Mouse (Mus musculus) c-Kit-negative CD71-positive TER-119-positive erythroid progenitor cells, embryonic 14.5 days (primary cell): ENCODE data around the gene Sipa1l2.
"Not testable (repeated sequence)": the region's sequence is repeated elsewhere in the genome, so short reads cannot be mapped to it uniquely, and the experiment has no call there.

Source experiments
- DNase-seq: peaks from one replicate; pipeline ENCODE4 v3.0.0-alpha.2; 2013; ENCODE audit warnings: low read depth, low spot score

Sipa1l2 gene

GRCm38 (mm10) chr8:125539056-125540013, 30.3 kb downstream of the Sipa1l2 start:
- no peak for DNase-seq

- no peak for DNase-seq
These were observed 31.3 kb downstream of the Sipa1l2 start for GRCm38 (mm10) chr8:125538265-125538664.

GRCm38 (mm10) chr8:125533709-125534108, 35.9 kb downstream of the Sipa1l2 start:
- DNase-seq = no peak

GRCm38 (mm10) chr8:125532953-125533352, 36.7 kb downstream of the Sipa1l2 start:
- DNase-seq = no peak

GRCm38 (mm10) chr8:125532177-125532576, 37.4 kb downstream of the Sipa1l2 start:
- no peak for DNase-seq

GRCm38 (mm10) chr8:125531640-125532039, 38.0 kb downstream of the Sipa1l2 start:
- no peak for DNase-seq

GRCm38 (mm10) chr8:125531088-125531438, 38.5 kb downstream of the Sipa1l2 start:
- no peak for DNase-seq

GRCm38 (mm10) chr8:125530187-125531087, 39.2 kb downstream of the Sipa1l2 start:
- no peak for DNase-seq

GRCm38 (mm10) chr8:125529019-125529418, 40.6 kb downstream of the Sipa1l2 start:
- no peak for DNase-seq

- no peak for DNase-seq
These were observed 41.7 kb downstream of the Sipa1l2 start for GRCm38 (mm10) chr8:125527941-125528340.

- no peak for DNase-seq
These were observed 42.6 kb downstream of the Sipa1l2 start for GRCm38 (mm10) chr8:125526999-125527398.

- DNase-seq = no peak
These were observed 43.0 kb downstream of the Sipa1l2 start for GRCm38 (mm10) chr8:125526582-125526981.

GRCm38 (mm10) chr8:125524479-125524878, 45.1 kb downstream of the Sipa1l2 start:
- no peak for DNase-seq

GRCm38 (mm10) chr8:125523213-125523612, 46.4 kb downstream of the Sipa1l2 start:
- DNase-seq = no peak

- no peak for DNase-seq
These were observed 47.5 kb downstream of the Sipa1l2 start for GRCm38 (mm10) chr8:125522151-125522550.

GRCm38 (mm10) chr8:125521087-125521486, 48.5 kb downstream of the Sipa1l2 start:
- no peak for DNase-seq

- not testable (repeated sequence) for DNase-seq
These were observed 49.3 kb downstream of the Sipa1l2 start for GRCm38 (mm10) chr8:125520308-125520707.

GRCm38 (mm10) chr8:125518951-125519350, 50.7 kb downstream of the Sipa1l2 start:
- DNase-seq = no peak

- no peak for DNase-seq
These were observed 51.3 kb downstream of the Sipa1l2 start for GRCm38 (mm10) chr8:125518301-125518700.

GRCm38 (mm10) chr8:125517397-125517796, 52.2 kb downstream of the Sipa1l2 start:
- DNase-seq = no peak

GRCm38 (mm10) chr8:125516115-125516905, 53.3 kb downstream of the Sipa1l2 start:
- DNase-seq = no peak
